Mouse (Mus musculus) lung, postnatal 4 days (tissue): ENCODE data around the gene G430095P16Rik.
A peak's percentile ranks its signal among the peaks of the same experiment; 100 is the strongest.

Source experiments
- DNase-seq, 2 experiments: peaks; one replicate each; pipeline ENCODE4 v3.0.0; 2021

The G430095P16Rik gene

DNA sequence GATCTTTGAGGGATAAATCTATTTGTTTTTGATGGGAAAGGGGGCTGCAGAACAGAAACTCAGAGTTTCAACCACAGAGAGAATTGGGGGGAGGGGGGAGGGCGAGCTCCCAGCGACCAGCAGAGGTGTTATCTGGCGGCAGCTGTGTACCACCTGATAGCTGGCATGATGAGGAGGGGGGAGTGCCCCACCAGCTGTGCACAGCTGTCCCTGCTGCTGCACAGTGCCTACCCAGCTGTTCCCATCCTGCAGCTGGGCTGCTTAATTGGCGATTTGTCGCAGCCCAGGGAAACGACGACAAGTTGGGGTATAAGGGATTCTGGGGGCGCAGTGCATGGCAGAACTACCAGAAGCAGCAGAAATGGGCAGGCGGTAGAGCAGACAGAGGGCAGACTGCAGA lies 1.9 kb downstream of the G430095P16Rik start:
- DNase-seq, result peak in 1 of 2 experiments; percentile 69

DNA sequence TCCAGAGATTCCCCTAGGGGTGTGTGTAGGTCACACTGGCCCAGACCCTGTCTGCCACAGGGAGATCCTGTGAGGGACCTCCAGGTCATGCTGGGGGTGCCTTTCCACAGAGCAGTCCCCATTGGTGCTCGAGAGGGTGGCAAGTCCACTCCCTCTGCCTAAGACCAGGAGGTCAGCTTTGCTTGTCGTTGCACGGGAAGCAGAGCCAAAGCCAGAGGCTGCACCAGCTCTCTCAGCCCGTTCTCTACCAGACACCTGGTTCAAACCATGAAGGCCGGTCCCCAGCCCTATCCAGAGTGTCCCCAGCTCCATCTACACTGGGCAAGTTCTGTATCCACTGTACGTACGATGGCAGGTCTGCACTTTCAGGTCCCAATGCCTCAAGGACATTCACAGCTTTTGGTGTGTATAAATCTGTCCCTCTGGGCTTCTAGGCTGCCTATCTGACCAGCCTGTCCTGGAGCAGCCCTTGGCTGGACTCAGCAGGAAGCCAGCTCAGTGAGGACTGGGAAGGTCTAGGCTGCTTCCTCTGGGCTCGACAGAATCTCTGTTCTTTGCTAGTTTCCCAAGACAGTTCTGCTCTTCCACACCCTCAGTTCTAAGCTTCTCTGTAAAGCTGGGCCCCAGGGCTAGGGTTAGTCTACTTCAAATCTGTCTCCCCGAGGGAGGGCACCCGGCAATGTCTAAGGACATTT lies 2.6 kb downstream of the G430095P16Rik start:
- no peak for DNase-seq

DNA sequence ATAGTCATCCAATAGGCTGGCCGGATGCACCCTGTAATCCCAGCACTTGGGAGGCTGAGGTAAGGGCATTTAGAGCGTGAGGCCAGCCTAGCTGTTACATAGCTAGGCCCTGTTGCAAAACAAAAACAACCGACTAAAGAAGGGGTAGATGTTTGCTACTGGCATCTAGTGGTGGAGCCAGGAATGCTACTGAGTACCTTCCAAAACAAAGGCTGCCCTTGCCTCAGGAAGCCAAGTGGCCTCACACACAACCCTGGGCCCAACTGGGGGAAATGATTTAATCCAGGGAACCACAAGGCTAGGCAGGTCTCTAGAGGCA lies 3.1 kb downstream of the G430095P16Rik start:
- peak in 1 of 2 experiments; percentile 69 for DNase-seq

DNA sequence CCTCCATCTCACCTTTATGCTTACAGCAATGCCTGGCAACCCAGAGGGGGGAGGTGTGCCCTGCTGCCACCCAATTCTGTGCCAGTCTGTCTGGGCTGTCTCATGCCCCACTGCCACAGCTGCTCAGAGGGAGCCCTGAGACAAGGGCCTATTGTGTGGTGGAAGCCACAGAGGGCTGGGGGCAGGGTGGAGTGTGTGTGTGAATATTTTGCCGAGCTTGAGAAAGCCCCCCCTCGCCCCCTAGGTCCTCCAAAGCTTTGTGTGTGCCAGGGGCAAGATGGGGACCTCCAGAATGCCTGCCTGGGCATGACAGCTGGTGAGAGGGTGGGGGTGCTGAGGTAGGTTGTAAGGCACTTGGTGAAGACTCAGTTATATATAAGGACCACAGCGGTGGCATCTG lies 5.7 kb downstream of the G430095P16Rik start:
- no peak for DNase-seq

DNA sequence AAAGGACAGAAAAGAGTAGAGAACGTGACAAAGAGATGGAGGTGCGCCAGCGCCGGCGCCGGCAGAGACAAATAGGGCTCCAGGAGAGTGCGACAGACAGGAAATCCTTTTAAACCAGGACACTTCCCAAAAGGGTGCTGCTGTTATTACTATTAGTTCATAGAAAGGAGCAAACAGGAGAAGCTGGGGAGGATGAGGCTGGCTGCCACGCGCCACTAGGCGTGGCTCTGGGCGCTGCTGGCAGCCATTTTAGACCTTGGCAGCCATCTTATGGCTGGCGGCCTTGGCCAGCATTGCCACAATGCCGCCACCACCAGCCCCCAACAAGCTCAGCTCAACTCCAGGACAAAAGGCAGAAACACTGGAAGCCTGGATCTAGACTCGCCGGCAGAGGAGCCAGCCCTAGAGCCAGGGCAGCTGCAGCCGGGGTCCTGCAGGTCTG lies 7.1 kb downstream of the G430095P16Rik start:
- peak; percentile 53 to 79 for DNase-seq

GRCm38 (mm10) chr8:84730541-84731370 lies 7.9 kb downstream of the G430095P16Rik start:
- no peak for DNase-seq

GRCm38 (mm10) chr8:84731371-84732177 lies 8.8 kb downstream of the G430095P16Rik start:
- DNase-seq, result no peak

GRCm38 (mm10) chr8:84732545-84732944 lies 9.7 kb downstream of the G430095P16Rik start:
- DNase-seq, result no peak

GRCm38 (mm10) chr8:84732996-84733395 lies 10.2 kb downstream of the G430095P16Rik start:
- DNase-seq, result peak in 1 of 2 experiments; percentile 44

DNA sequence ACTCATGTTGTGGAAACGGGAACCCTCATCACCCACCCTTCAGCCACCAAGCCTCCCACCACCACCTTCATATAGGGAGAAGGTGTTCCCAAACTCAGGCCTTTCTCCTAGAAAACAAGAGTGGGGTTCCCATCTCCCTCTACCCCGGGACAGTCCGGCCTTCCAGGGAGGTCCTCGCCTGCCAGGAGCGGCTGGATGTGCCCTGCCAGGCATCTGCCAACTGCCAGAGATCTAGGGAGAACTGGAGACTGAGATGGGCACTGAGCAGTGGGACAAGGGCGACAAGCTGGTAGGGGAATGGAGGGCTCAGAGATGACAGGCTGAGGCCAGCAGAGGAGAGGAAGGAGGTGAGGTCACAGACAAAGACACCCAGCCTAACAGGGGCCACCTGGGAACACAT lies 11.2 kb downstream of the G430095P16Rik start:
- no peak for DNase-seq

DNA sequence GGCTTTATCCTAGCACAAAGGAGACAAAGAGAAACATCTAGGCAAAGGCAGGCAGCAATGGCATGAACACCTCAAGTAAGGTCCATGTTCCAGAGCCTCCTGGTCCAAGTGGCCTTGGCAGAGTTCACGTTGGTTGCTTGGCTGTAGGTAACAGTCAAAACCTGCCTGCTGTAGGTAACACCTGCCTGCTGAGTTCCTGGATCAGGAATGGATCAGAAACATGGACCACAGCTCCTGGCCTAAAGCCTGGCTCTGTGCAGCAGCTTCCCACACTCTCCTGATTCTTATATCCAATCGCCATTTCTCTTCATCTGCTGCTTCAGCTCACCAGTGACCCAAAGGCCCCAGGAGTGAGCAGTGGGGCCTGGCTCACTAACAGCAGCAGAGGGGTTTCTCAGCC lies 11.9 kb downstream of the G430095P16Rik start:
- DNase-seq, result no peak

DNA sequence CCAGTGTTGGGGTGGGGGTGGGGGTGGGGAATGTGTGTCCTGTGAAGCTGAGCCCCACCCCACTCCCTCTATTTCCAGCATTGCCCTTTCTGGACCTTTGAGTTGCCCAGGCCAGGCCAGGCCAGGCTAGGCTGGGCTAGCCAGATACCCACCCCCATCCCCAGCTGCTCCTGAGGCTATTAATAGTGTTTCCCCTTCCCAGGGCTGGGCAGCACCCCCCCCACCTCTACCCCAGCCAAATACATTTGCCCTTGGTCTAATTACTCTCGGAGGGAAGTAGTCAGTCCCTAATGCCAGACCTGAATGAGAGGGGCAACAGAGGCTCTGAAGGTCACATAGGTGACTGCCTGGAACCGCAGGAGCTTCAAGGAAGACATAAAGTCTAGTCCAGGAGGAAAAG lies 12.8 kb downstream of the G430095P16Rik start:
- DNase-seq, result no peak

DNA sequence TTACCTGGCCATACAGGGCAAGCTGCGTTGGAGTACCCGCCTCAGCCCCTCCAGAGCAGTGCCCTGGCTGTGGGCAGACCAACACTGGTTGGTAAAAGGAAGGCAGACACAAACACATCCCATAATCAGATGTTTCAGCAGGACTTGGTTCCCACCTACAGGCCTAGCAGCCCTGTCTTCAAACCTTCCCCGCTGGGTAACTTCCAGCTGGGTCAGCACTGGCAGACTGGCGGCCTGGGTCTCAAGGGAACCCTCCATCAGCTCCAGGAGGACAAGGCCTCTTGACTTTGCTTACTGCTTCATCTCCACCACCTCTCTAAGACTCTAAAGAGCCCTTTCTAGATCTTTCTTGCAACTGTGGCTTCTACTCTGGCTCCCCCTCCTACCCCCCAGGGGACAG lies 13.7 kb downstream of the G430095P16Rik start:
- no peak for DNase-seq

GRCm38 (mm10) chr8:84737608-84738007 lies 14.8 kb downstream of the G430095P16Rik start:
- peak; percentile 87 to 89 for DNase-seq

DNA sequence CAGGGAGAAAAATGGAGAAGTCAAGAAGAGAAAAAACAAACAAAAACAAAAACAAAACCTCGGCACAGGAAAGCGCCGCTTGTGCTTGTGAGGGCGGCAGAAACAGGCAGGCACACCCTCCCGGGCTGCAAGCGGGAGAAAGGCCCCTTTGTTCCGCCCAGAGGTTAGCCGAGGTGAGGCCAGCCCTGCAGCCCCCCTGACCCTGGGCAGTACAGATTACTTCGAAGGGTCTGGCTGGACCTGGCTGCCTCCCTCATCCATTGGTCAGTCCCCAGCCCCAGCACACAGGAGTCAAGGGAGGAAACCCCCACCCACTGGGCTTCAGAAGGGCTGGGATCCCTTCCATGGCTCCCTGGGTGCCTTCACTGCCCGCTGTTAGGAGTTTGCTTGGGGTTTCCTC lies 15.5 kb downstream of the G430095P16Rik start:
- no peak for DNase-seq

DNA sequence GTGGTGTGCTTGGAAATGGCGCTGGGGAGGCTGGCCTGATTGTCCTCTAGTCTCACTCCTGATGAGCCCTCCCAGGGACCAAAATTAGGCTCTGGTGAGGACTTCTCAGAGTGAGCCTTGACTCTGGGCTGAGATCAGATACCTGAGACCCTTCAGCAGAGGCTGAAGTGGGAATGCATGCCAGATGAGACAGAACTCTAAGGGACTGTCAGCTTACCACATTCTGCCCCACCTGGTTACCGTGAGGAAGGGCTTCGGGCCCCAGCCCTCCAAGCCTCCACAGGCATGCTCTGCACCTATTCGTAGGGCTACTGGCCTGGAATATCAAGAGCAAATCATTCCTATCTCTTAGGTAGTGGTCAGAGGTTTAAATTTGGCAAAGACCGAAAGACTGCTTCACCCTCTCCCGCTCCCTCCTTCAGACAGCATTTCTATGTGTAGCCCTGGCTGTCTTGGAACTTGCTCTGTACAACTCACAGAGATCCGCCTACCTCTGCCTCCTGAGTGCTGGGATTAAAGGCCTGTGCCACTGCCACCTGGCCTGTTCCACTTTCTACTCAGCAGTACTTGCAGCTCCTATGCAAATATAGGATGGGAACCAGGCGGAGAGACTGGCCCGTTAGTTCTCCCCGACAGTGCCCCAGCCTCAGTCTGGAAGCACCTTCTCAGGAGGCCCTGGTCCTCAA lies 16.1 kb downstream of the G430095P16Rik start:
- no peak for DNase-seq

GRCm38 (mm10) chr8:84739401-84739742 lies 16.6 kb downstream of the G430095P16Rik start:
- peak in 1 of 2 experiments; percentile 51 for DNase-seq

DNA sequence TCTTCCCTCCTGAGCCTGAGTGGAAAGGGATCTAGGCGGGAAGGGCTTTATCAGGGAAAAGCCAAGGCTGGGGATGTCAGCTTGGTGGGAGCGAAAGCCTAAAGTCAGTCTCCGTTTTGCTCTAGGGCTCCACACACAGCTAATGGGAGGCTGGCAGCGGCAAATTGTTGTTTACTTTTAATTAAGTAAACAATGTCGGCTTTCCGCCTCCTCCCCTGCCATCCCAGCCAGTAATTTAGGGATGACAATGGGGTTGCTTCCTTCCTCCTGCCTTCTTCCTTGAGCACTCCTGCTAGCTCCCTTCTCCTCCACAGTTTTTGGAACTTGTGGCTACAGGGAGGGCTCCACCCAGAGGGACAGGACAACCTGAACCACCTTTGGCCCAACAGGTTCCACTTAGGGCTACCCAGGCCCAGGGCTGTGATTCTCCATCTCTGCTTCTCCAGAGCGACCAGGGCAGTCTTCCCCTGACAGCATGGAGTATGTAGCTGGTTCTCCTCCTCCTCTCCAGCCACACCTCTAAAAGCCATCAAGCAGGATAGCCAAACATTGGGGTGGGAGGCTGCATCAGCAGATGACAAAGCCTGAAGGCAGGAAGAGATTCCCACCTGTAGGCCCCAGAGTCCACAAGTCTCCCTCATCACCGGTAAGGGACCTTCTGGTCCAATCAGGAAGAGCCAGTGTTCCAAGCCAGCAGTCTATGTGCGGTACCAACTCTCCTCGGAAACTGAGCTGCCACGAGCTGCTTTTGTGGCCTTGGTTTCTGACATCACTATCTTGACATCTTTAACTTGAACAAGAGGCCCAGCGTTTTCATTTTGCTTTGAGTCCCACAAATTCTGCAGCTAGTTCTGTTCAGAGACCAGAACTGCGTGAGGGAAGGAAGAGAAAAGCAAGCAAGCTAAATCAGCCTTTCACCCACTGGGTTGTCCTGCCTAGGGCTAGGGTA lies 18.4 kb downstream of the G430095P16Rik start:
- DNase-seq, result peak; percentile 49 to 58

- peak; percentile 70 to 83 for DNase-seq
These were observed 19.6 kb downstream of the G430095P16Rik start for GRCm38 (mm10) chr8:84742171-84743053.

GRCm38 (mm10) chr8:84743054-84743415 lies 20.2 kb downstream of the G430095P16Rik start:
- DNase-seq, result no peak
